Mouse (Mus musculus) kidney, postnatal 0 days (tissue): ENCODE measurements around the gene Tpst1. TPM values are rescaled to one million over a fixed set of nuclear protein-coding genes. Genes with fewer than 3 reads are reported as not detected.

Experiments
- ATAC-seq: fragments of 200-750 bp; cut with Nextera tagmentation; replicated peaks from 2 replicates; pipeline ENCODE4 v1.8.0; 2017; ENCODE audit warnings: low read depth, moderate number of reproducible peaks, moderate TSS enrichment, moderate library complexity; ENCODE audit not compliant: low FRiP score
- DNase-seq: peaks from one replicate; pipeline ENCODE4 v3.0.0-alpha.2; 2016; ENCODE audit warnings: low spot score
- H3K27ac ChIP-seq: fragments of 300-500 bp; sonication (generic); 2 replicates; pipeline ENCODE4 v1.5.1; 2014; ENCODE audit warnings: mild to moderate bottlenecking
- H3K27me3 ChIP-seq: fragments of 300-500 bp; sonication (generic); 2 replicates; pipeline ENCODE4 v1.6.1; 2014; ENCODE audit warnings: low read length, mixed read lengths; ENCODE audit not compliant: insufficient read depth
- H3K36me3 ChIP-seq: fragments of 300-500 bp; sonication (generic); 2 replicates; pipeline ENCODE4 v1.6.1; 2014; ENCODE audit warnings: low read length, mixed read lengths; ENCODE audit not compliant: insufficient read depth
- H3K4me1 ChIP-seq: fragments of 300-500 bp; sonication (generic); replicated peaks from 2 replicates; pipeline ENCODE4 v1.6.1; 2014; ENCODE audit warnings: antibody characterized with exemption, low read length, mixed read lengths; ENCODE audit not compliant: insufficient read depth
- H3K4me2 ChIP-seq: fragments of 300-500 bp; sonication (generic); 2 replicates; pipeline ENCODE4 v1.6.1; 2014; ENCODE audit warnings: mild to moderate bottlenecking, low read length, moderate library complexity, mixed read lengths
- H3K4me3 ChIP-seq: fragments of 300-500 bp; sonication (generic); replicated peaks from 2 replicates; pipeline ENCODE4 v1.5.1; 2014; ENCODE audit warnings: low read depth, low read length
- H3K9ac ChIP-seq: fragments of 300-500 bp; sonication (generic); 2 replicates; pipeline ENCODE4 v1.6.1; 2014; ENCODE audit warnings: low read depth, low read length
- H3K9me3 ChIP-seq: fragments of 300-500 bp; sonication (generic); replicated peaks from 2 replicates; pipeline ENCODE4 v1.6.1; 2016; ENCODE audit warnings: low read length, inconsistent platforms, mixed read lengths
- CTCF ChIP-seq: IDR thresholded peaks from 2 replicates; pipeline ENCODE4 v1.5.1; 2016; ENCODE audit warnings: antibody characterized with exemption, low read depth, mild to moderate bottlenecking, moderate library complexity
- WGBS: fragments of 180-500 bp; shearing (Covaris S2); extraction: QIAGEN DNeasy Blood & Tissue Kit; methylation state at CpG from one replicate; pipeline ENCODE4 v1.1.7; 2014; 5-methylcytosine and 5-hydroxymethylcytosine counted together
- polyA plus RNA-seq: library from polyadenylated mRNA; unstranded; fragments of >200 nt; fragmentation: Nextera tagmentation; extraction: Ambion mirVana; gene quantifications from 2 replicates; pipeline ENCODE4 v1.2.1, GENCODE M21; 2015

Gene Tpst1
- polyA plus RNA-seq, 1 experiment from 2014 or later = 66.5 TPM

GRCm38 (mm10) chr5:130169109-130169508, 96.0 kb downstream of the Tpst1 start:
- Histone ChIP-seq H3K4me3 (no peak overlapping the region), H3K4me2 (no peak overlapping the region), H3K9me3 (no peaks in the 10 kb centered on the region), H3K27me3 (no peaks in the 10 kb centered on the region), H3K9ac (no peak overlapping the region), H3K4me1 (peaks cover 20% of the 10 kb centered on the region), H3K27ac (no peak overlapping the region), H3K36me3 (no peaks in the 10 kb centered on the region)
- TF ChIP-seq CTCF = no peak
- no peak for ATAC-seq
- peak; percentile 48 for DNase-seq
- WGBS = 38% methylated on average over 6 of the region's 6 CpGs

DNA sequence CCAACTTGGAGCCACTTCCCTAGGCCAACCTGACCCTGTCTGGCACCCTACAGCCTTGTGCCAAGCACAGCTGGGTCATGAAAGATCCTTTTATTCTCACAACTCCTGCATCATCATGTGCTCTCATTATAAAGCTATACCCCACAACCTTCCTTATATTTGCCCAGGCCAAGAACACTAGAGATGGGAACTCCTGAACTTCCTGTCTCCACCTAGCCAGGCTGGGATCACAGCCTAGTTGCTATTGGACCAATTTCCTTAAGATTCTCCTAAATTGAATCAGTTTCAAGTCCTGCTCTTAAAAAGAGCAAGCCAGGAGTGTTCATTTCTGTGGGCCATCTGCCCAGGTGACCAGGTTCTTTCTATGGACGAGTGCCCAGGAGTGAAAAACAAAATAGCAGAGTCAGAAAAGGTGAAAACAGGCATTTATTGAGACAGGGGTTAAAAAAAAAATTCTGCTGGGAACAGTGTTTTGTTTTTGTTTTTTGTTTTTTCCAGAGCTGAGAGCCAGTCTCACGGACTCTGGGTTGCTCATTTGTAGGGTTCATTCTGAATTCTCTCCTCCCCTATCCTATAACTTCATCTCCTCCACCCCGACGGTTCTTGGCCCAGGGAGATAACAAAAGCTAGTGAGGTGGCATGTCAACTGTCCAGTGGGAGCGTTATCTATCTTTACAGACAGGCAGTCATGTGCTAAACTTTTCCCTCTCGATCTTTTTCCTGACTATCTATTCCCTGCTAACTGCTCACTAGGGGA, 97.7 kb downstream of the Tpst1 start:
- WGBS = 7% methylated on average over 6 of the region's 6 CpGs
- ATAC-seq (no peak), DNase-seq (no peak)
- no peaks in the 10 kb centered on the region for H3K9me3 ChIP-seq
- peak overlapping the region; percentile 79 for H3K4me3 ChIP-seq
- no peaks in the 10 kb centered on the region for H3K27me3 ChIP-seq
- peak overlapping the region; percentile 89 for H3K27ac ChIP-seq
- H3K4me2 ChIP-seq = peak overlapping the region; percentile 65
- TF ChIP-seq CTCF = no peak
- H3K36me3 ChIP-seq = no peaks in the 10 kb centered on the region
- peak overlapping the region; percentile 80 for H3K9ac ChIP-seq
- peaks cover 20% of the 10 kb centered on the region for H3K4me1 ChIP-seq

DNA sequence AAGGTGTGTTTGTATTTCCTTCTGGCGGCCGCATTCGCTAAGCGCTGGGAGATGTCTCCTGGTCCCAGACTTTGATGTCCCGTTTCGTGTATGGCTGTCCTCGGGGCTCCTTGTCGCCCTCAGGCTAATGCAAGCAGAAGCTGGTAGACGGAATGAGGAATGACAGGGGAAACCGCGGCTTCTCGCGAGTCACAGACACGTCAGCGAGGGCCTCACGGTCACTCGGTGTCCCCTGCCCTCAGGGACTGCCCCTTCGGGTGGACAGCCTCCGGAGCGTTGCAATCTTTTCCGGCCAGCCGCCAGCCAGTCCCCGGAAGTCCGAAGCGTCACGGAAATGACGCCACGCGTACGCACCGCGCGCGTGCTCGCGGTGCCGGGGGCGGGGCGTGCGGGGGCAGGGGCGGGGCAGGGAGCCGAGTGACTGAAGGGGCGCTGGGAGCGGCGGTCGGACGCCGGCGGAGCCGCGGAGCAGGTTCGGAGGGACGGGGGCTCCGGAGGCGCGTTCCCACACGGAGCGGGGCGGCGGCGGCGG, 98.4 kb downstream of the Tpst1 start, which contains the start of gene Rabgef1:
Rabgef1 (plus strand) TSS at position 376 of the 532 bp plus-strand sequence.
- TF ChIP-seq CTCF = no peak
- peak within 1 kb of the TSS; percentile 65 for H3K4me2 ChIP-seq
- peak within 1 kb of the TSS; percentile 89 for H3K27ac ChIP-seq
- no peaks in the 10 kb centered on the region for H3K9me3 ChIP-seq
- peak; percentile 96 for ATAC-seq
- peak; percentile 96 for DNase-seq
- no peaks in the 10 kb centered on the region for H3K36me3 ChIP-seq
- peak within 1 kb of the TSS; percentile 80 for H3K9ac ChIP-seq
- H3K4me3 ChIP-seq = peak within 1 kb of the TSS; percentile 79
- H3K27me3 ChIP-seq = no peaks in the 10 kb centered on the region
- WGBS = under 1% methylated on average over 49 of the region's 62 CpGs
- H3K4me1 ChIP-seq = peaks cover 20% of the 10 kb centered on the region

GRCm38 (mm10) chr5:130171956-130172601, 99.0 kb downstream of the Tpst1 start:
- Histone ChIP-seq H3K27ac (peak overlapping the region; percentile 89), H3K4me3 (peak overlapping the region; percentile 79), H3K9me3 (no peaks in the 10 kb centered on the region), H3K4me2 (peak overlapping the region; percentile 65), H3K27me3 (no peaks in the 10 kb centered on the region), H3K9ac (peak overlapping the region; percentile 80), H3K4me1 (peaks cover 20% of the 10 kb centered on the region), H3K36me3 (no peaks in the 10 kb centered on the region)
- TF ChIP-seq CTCF = no peak
- ATAC-seq (peak; percentile 73), DNase-seq (peak; percentile 61)
- whole genome bisulfite sequencing = under 1% methylated on average over 34 of the region's 46 CpGs

DNA sequence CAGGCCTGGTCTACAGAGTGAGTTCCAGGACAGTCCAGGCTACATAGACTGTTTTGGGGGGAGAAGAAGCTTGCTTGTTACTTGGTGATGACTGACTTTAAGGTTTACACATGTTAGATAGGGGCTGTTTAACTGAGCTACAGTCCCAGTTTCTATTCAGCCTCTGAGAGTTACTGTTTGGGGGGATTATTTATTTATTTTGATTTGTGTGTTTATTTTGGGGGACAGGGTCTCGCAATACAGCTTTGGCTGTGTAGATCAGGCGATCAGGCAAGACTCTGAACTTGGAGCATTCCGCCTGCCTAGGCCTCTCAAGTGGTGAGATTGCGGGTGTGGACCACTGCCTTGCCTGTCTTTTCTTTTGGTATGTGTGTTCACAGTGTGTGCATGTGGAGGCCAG, 99.9 kb downstream of the Tpst1 start:
- Histone ChIP-seq H3K9me3 (no peaks in the 10 kb centered on the region), H3K9ac (0 out of 2 replicates have a peak overlapping the region, but pooled peaks have one; percentile 80), H3K4me2 (peak overlapping the region; percentile 65), H3K4me3 (peak overlapping the region; percentile 79; the same call in 1 of the 2 replicates), H3K4me1 (peaks cover 20% of the 10 kb centered on the region), H3K27ac (no peak overlapping the region), H3K27me3 (no peaks in the 10 kb centered on the region), H3K36me3 (no peaks in the 10 kb centered on the region)
- no peak for ATAC-seq
- DNase-seq = no peak
- no peak for TF ChIP-seq CTCF
- 87% methylated on average over 4 of the region's 4 CpGs for WGBS

GRCm38 (mm10) chr5:130177871-130178270, 104.7 kb downstream of the Tpst1 start:
- no peaks in the 10 kb centered on the region for H3K9me3 ChIP-seq
- peak overlapping the region; percentile 8; the same call in 1 of the 2 replicates for H3K27ac ChIP-seq
- H3K4me3 ChIP-seq = no peak overlapping the region
- H3K9ac ChIP-seq = no peak overlapping the region
- ATAC-seq (no peak), DNase-seq (no peak)
- H3K4me1 ChIP-seq = peaks cover 9% of the 10 kb centered on the region
- TF ChIP-seq CTCF = no peak
- no peaks in the 10 kb centered on the region for H3K27me3 ChIP-seq
- no peaks in the 10 kb centered on the region for H3K36me3 ChIP-seq
- H3K4me2 ChIP-seq = no peak overlapping the region
- WGBS = 47% methylated on average over 4 of the region's 4 CpGs
